In the genomic region with DNA sequence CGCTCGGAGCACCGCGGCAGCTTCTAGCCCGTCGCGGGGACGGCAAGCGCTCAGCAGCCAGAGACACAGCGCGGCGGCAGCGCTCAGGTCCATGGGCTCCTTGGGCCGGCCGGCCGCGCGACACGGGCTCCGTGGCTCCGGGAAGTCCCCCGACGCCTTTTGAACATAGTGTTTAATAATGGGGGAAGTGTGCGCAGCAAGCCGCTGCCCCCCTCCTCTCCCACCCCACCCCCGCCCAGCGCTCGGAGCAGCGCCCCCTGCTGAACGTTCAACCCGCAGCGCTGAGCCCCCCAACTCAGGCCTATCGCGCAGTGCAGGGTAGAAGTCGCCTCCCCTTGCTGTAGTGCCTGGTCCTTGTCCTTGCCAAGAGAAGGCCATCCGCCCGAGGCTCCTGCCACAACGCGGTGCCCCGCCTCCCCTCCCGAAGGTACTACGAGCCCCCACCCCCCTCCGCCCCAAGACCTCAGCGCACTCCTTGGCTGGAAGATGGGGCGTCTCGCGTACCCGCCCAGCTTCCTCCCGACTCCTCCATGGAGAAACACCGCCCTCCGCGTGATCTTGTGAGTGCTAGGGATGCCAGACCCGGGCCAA, we compare ENCODE assay signal across 9 mouse cellular contexts. TPM values are rescaled to one million over a fixed set of nuclear protein-coding genes. Genes with fewer than 3 reads are reported as not detected.
A peak's percentile ranks its signal among the peaks of the same experiment; 100 is the strongest.
DNase-seq lines count a peak whose midpoint lies in the region; ATAC-seq lines count a peak whose summit lies in the region.
"Had no signal": no experiment of that assay in that cellular context is flagged by ENCODE, and none has a peak within 500 bp of the region (broad histone marks: within the 10 kb centered on the region; RNA-seq: fewer than 3 reads in every experiment).

TSS of gene Gdf7 (minus strand) at position 114 of the 591 bp plus-strand sequence.

- peaks cover 92% of the 10 kb centered on the region for H3K27me3 ChIP-seq in heart, embryonic 14.5 days (ENCODE audit: control insufficient read depth, insufficient read depth, low read length)
- peaks cover 94% of the 10 kb centered on the region for H3K27me3 ChIP-seq in hindbrain, embryonic 13.5 days
- H3K27me3 ChIP-seq in midbrain, embryonic 14.5 days (ENCODE audit: control insufficient read depth, insufficient read depth, low read length) = peaks cover 72% of the 10 kb centered on the region

- DNase-seq in heart, postnatal 10 days = no peak
- DNase-seq in midbrain, embryonic 14.5 days = peak; percentile 63
- DNase-seq in cerebellum, adult 9-11 months = no peak
- no peak for DNase-seq in thymus, postnatal 36 days
- no peak for DNase-seq in urinary bladder, adult 18-20 months (ENCODE audit: low spot score in 2 of 2)

- peaks cover 10 to 28% of the 10 kb centered on the region in 2 experiments for H3K4me1 ChIP-seq in heart, embryonic 14.5 days (ENCODE audit: control insufficient read depth in 2 of 2, insufficient read depth in 2 of 2, low read length in 2 of 2)
- H3K4me1 ChIP-seq in brown adipose tissue, adult 24 weeks (ENCODE audit: control insufficient read depth, insufficient read depth, insufficient read length, low read length) = no peaks in the 10 kb centered on the region
- H3K4me1 ChIP-seq in hindbrain, embryonic 13.5 days (replicated peaks) = peaks cover 45% of the 10 kb centered on the region
- peaks cover 16% of the 10 kb centered on the region; the same call in 1 of the 2 replicates for H3K4me1 ChIP-seq in midbrain, embryonic 14.5 days (ENCODE audit: control insufficient read depth, insufficient read depth, low read length)

- H3K4me2 ChIP-seq in heart, embryonic 14.5 days (ENCODE audit: low read length) = peak within 1 kb of the TSS; percentile 89
- peak within 1 kb of the TSS; percentile 73 for H3K4me2 ChIP-seq in hindbrain, embryonic 13.5 days
- H3K4me2 ChIP-seq in midbrain, embryonic 14.5 days (ENCODE audit: low read length) = peak within 1 kb of the TSS; percentile 65

- H3K27ac ChIP-seq in heart, embryonic 14.5 days (replicated peaks in 1 of 2; ENCODE audit: control insufficient read depth in 1 of 2, insufficient read depth in 1 of 2, low read depth in 2 of 2, low read length in 2 of 2) = no peak within 1 kb of the TSS
- no peak within 1 kb of the TSS for H3K27ac ChIP-seq in brown adipose tissue, adult 24 weeks (replicated peaks; ENCODE audit: low read depth, low read length)
- H3K27ac ChIP-seq in hindbrain, embryonic 13.5 days = 0 out of 2 replicates have a peak within 1 kb of the TSS, but pooled peaks have one; percentile 13
- H3K27ac ChIP-seq in midbrain, embryonic 14.5 days (replicated peaks; ENCODE audit: low read depth, low read length) = no peak within 1 kb of the TSS

- no peaks in the 10 kb centered on the region for H3K9me3 ChIP-seq in heart, embryonic 14.5 days (ENCODE audit: control insufficient read depth, low read length)
- H3K9me3 ChIP-seq in hindbrain, embryonic 13.5 days = no peaks in the 10 kb centered on the region
- H3K9me3 ChIP-seq in midbrain, embryonic 14.5 days (ENCODE audit: control insufficient read depth, low read length) = no peaks in the 10 kb centered on the region

- WGBS in heart, embryonic 14.5 days = 2% methylated on average over 46 of the region's 53 CpGs
- under 1% methylated on average over 53 of the region's 53 CpGs for WGBS in hindbrain, embryonic 13.5 days
- under 1% methylated on average over 52 of the region's 53 CpGs for WGBS in midbrain, embryonic 14.5 days

- no peaks in the 10 kb centered on the region for H3K36me3 ChIP-seq in heart, embryonic 14.5 days (ENCODE audit: control insufficient read depth, insufficient read depth, low read length)
- no peaks in the 10 kb centered on the region for H3K36me3 ChIP-seq in hindbrain, embryonic 13.5 days
- no peaks in the 10 kb centered on the region for H3K36me3 ChIP-seq in midbrain, embryonic 14.5 days (ENCODE audit: control insufficient read depth, insufficient read depth, low read length)

- peak within 1 kb of the TSS; percentile 64 for H3K9ac ChIP-seq in heart, embryonic 14.5 days (ENCODE audit: low read length)
- H3K9ac ChIP-seq in hindbrain, embryonic 13.5 days = peak within 1 kb of the TSS; percentile 66
- peak within 1 kb of the TSS; percentile 40; the same call in 1 of the 2 replicates for H3K9ac ChIP-seq in midbrain, embryonic 14.5 days (replicated peaks; ENCODE audit: low read length)

- H3K4me3 ChIP-seq in heart, embryonic 14.5 days (ENCODE audit: control insufficient read depth in 1 of 2, insufficient read depth in 1 of 2, low read depth in 1 of 2, low read length in 2 of 2) = peak within 1 kb of the TSS; percentile 34 to 57
- H3K4me3 ChIP-seq in brown adipose tissue, adult 24 weeks (ENCODE audit: insufficient read depth, low read depth, low read length) = peak within 1 kb of the TSS; percentile 18; the same call in 1 of the 2 replicates
- peak within 1 kb of the TSS; percentile 47 for H3K4me3 ChIP-seq in hindbrain, embryonic 13.5 days
- H3K4me3 ChIP-seq in midbrain, embryonic 14.5 days (replicated peaks; ENCODE audit: low read depth, low read length) = peak within 1 kb of the TSS; percentile 40

- no peak for ATAC-seq in heart, embryonic 14.5 days (ENCODE audit: insufficient number of reproducible peaks, insufficient read depth, low FRiP score, low read depth)
- ATAC-seq in hindbrain, embryonic 13.5 days (ENCODE audit: low FRiP score) = peak; percentile 52
- ATAC-seq in midbrain, embryonic 14.5 days (ENCODE audit: low FRiP score, low TSS enrichment) = peak; percentile 35; the same call in 1 of the 2 replicates

- intact Hi-C loops in heart, postnatal 10 days (cut with DNase I) = no loop called here

RNA-seq across cellular contexts. Expression of gene Gdf7, which starts in this region (rescaled TPM):
- not detected in 2 replicates for polyA plus RNA-seq in heart, embryonic 14.5 days (2014; fragmentation: Nextera tagmentation; extraction: Ambion mirVana)
- under 1 TPM in 1 of 2 experiments, not detected in 1; 0.48 TPM for total RNA-seq in heart, postnatal 10 days (2021)
- polyA plus RNA-seq in brown adipose tissue, adult 24 weeks (2012; ENCODE audit: insufficient read depth, insufficient read length, missing spikeins) = not detected in 2 replicates
- polyA plus RNA-seq in hindbrain, embryonic 13.5 days (2015; fragmentation: Nextera tagmentation; extraction: Ambion mirVana) = 0.40 and 0.88 TPM in 2 replicates
- 0.25 TPM in 1 of 2 replicates, not detected in the other for polyA plus RNA-seq in midbrain, embryonic 14.5 days (2014; fragmentation: Nextera tagmentation; extraction: Ambion mirVana)
- total RNA-seq: hematopoietic stem cell, adult 5-6 weeks had no signal

Comparison
In these comparisons a context has a peak if more than half of its experiments do, and no peak if none do; other contexts are left out.
1. Peak in ATAC-seq, H3K4me3 ChIP-seq, H3K27ac ChIP-seq, H3K9ac ChIP-seq and H3K4me2 ChIP-seq in hindbrain, embryonic 13.5 days; RNA of the gene not detected or under 1 TPM.
2. Peak in DNase-seq, ATAC-seq, H3K4me3 ChIP-seq, H3K9ac ChIP-seq and H3K4me2 ChIP-seq in midbrain, embryonic 14.5 days; RNA of the gene not detected or under 1 TPM.